Mouse (Mus musculus): ENCODE results near the gene Kcnj1. TPM values are rescaled to one million over a fixed set of nuclear protein-coding genes. Genes with fewer than 3 reads are reported as not detected.

The Kcnj1 gene
- polyA plus RNA-seq, 1 experiment: not detected

GRCm38 (mm10) chr9:32376031-32376430 is 3.7 kb downstream of the Kcnj1 start:
- Histone ChIP-seq H3K27ac (ENCODE audit: insufficient read depth, low read length) (no peak overlapping the region), H3K27me3 (ENCODE audit: control insufficient read depth, insufficient read depth, low read length) (no peaks in the 10 kb centered on the region), H3K4me3 (replicated peaks; ENCODE audit: insufficient read depth, low read depth, low read length) (no peak overlapping the region), H3K4me1 (ENCODE audit: control insufficient read depth, insufficient read depth, low read length) (no peaks in the 10 kb centered on the region)
- no peak for DNase-seq
- TF ChIP-seq CTCF (IDR thresholded peaks at IDR 0.05; ENCODE audit: borderline replicate concordance, insufficient read depth, low read depth, low read length): no peak
- no peak for TF ChIP-seq POLR2A (IDR thresholded peaks at IDR 0.05; ENCODE audit: borderline replicate concordance, insufficient read depth, low read length)
- WGBS: 84% methylated on average over 7 of the region's 7 CpGs

GRCm38 (mm10) chr9:32376863-32377590 is 4.7 kb downstream of the Kcnj1 start:
- TF ChIP-seq CTCF (IDR thresholded peaks at IDR 0.05; ENCODE audit: borderline replicate concordance, insufficient read depth, low read depth, low read length): no peak
- no peak for TF ChIP-seq POLR2A (IDR thresholded peaks at IDR 0.05; ENCODE audit: borderline replicate concordance, insufficient read depth, low read length)
- no peaks in the 10 kb centered on the region for H3K4me1 ChIP-seq (ENCODE audit: control insufficient read depth, insufficient read depth, low read length)
- peak in 1 of 2 experiments; percentile 7 for DNase-seq
- H3K27me3 ChIP-seq (ENCODE audit: control insufficient read depth, insufficient read depth, low read length): no peaks in the 10 kb centered on the region
- H3K27ac ChIP-seq (ENCODE audit: insufficient read depth, low read length): no peak overlapping the region
- WGBS: 64% methylated on average over 5 of the region's 5 CpGs
- H3K4me3 ChIP-seq (replicated peaks; ENCODE audit: insufficient read depth, low read depth, low read length): no peak overlapping the region

GRCm38 (mm10) chr9:32384906-32385305 is 12.6 kb downstream of the Kcnj1 start:
- WGBS: 75% methylated on average over 4 of the region's 4 CpGs
- no peak for DNase-seq
- H3K4me3 ChIP-seq (replicated peaks; ENCODE audit: insufficient read depth, low read depth, low read length): no peak overlapping the region
- TF ChIP-seq CTCF (IDR thresholded peaks at IDR 0.05; ENCODE audit: borderline replicate concordance, insufficient read depth, low read depth, low read length) (no peak), POLR2A (IDR thresholded peaks at IDR 0.05; ENCODE audit: borderline replicate concordance, insufficient read depth, low read length) (no peak)
- no peaks in the 10 kb centered on the region for H3K4me1 ChIP-seq (ENCODE audit: control insufficient read depth, insufficient read depth, low read length)
- no peaks in the 10 kb centered on the region for H3K27me3 ChIP-seq (ENCODE audit: control insufficient read depth, insufficient read depth, low read length)
- no peak overlapping the region for H3K27ac ChIP-seq (ENCODE audit: insufficient read depth, low read length)

DNA sequence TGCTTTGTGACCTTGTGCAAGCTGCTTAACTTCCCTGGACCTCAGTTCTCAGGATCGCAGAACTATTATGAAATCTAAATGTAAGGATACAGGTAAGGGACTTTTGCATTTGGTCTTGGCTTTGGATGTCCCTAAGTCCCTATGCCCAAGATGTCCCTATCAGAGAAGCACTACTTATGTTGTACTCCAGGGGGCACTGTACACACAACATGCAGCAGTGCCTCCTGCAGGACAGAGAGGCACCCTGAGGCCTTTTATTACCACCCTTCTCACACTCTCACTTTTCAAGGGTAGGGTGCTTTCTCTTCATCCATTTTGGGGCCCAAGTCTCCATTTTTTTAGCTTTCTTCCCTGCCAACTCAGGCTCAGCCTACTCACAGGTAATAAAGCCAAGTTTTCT is 15.8 kb downstream of the Kcnj1 start:
- H3K4me3 ChIP-seq (replicated peaks; ENCODE audit: insufficient read depth, low read depth, low read length): no peak overlapping the region
- no peak for TF ChIP-seq POLR2A (IDR thresholded peaks at IDR 0.05; ENCODE audit: borderline replicate concordance, insufficient read depth, low read length)
- TF ChIP-seq CTCF (IDR thresholded peaks at IDR 0.05; ENCODE audit: borderline replicate concordance, insufficient read depth, low read depth, low read length): peak; percentile 17; the same call in 1 of the 2 replicates
- WGBS: 97% methylated on average over 1 of the region's 1 CpGs
- no peak for DNase-seq
- no peak overlapping the region for H3K27ac ChIP-seq (ENCODE audit: insufficient read depth, low read length)
- no peaks in the 10 kb centered on the region for H3K4me1 ChIP-seq (ENCODE audit: control insufficient read depth, insufficient read depth, low read length)
- H3K27me3 ChIP-seq (ENCODE audit: control insufficient read depth, insufficient read depth, low read length): no peaks in the 10 kb centered on the region

- DNase-seq: no peak
- Histone ChIP-seq H3K4me3 (replicated peaks; ENCODE audit: insufficient read depth, low read depth, low read length) (no peak overlapping the region), H3K4me1 (ENCODE audit: control insufficient read depth, insufficient read depth, low read length) (no peaks in the 10 kb centered on the region), H3K27ac (ENCODE audit: insufficient read depth, low read length) (no peak overlapping the region), H3K27me3 (ENCODE audit: control insufficient read depth, insufficient read depth, low read length) (no peaks in the 10 kb centered on the region)
- TF ChIP-seq CTCF (IDR thresholded peaks at IDR 0.05; ENCODE audit: borderline replicate concordance, insufficient read depth, low read depth, low read length) (no peak), POLR2A (IDR thresholded peaks at IDR 0.05; ENCODE audit: borderline replicate concordance, insufficient read depth, low read length) (no peak)
- WGBS: 85% methylated on average over 5 of the region's 5 CpGs
Measured at GRCm38 (mm10) chr9:32391092-32391491, 18.8 kb downstream of the Kcnj1 start.

- DNase-seq: no peak
- WGBS: 91% methylated on average over 9 of the region's 9 CpGs
- Histone ChIP-seq H3K4me3 (replicated peaks; ENCODE audit: insufficient read depth, low read depth, low read length) (no peak overlapping the region), H3K4me1 (ENCODE audit: control insufficient read depth, insufficient read depth, low read length) (no peaks in the 10 kb centered on the region), H3K27ac (ENCODE audit: insufficient read depth, low read length) (no peak overlapping the region), H3K27me3 (ENCODE audit: control insufficient read depth, insufficient read depth, low read length) (no peaks in the 10 kb centered on the region)
- no peak for TF ChIP-seq POLR2A (IDR thresholded peaks at IDR 0.05; ENCODE audit: borderline replicate concordance, insufficient read depth, low read length)
- TF ChIP-seq CTCF (IDR thresholded peaks at IDR 0.05; ENCODE audit: borderline replicate concordance, insufficient read depth, low read depth, low read length): no peak
Measured at GRCm38 (mm10) chr9:32391701-32392100, 19.4 kb downstream of the Kcnj1 start.

GRCm38 (mm10) chr9:32392716-32393115 is 20.4 kb downstream of the Kcnj1 start:
- TF ChIP-seq CTCF (IDR thresholded peaks at IDR 0.05; ENCODE audit: borderline replicate concordance, insufficient read depth, low read depth, low read length) (no peak), POLR2A (IDR thresholded peaks at IDR 0.05; ENCODE audit: borderline replicate concordance, insufficient read depth, low read length) (no peak)
- no peak overlapping the region for H3K4me3 ChIP-seq (replicated peaks; ENCODE audit: insufficient read depth, low read depth, low read length)
- H3K4me1 ChIP-seq (ENCODE audit: control insufficient read depth, insufficient read depth, low read length): no peaks in the 10 kb centered on the region
- DNase-seq: no peak
- WGBS: 83% methylated on average over 6 of the region's 6 CpGs
- H3K27me3 ChIP-seq (ENCODE audit: control insufficient read depth, insufficient read depth, low read length): no peaks in the 10 kb centered on the region
- H3K27ac ChIP-seq (ENCODE audit: insufficient read depth, low read length): no peak overlapping the region

DNA sequence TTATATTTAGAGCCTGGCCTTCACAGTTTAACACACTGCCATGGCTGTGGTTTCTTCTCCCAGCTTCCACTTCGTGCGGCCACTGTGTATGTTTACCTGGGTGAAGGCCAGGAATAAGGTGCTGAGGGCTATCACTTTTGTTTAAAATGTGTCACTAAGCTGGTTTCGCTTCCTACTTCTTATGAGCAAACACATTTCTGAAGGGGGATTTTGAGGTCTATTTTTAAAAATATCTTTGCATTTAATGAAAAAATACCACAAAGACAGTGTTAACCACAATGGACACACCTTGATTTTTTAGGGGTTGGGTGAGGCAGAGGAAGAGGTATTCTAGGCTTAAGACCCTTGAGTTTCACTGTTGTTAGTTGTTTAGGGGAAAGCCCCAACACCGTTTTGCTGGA is 22.5 kb downstream of the Kcnj1 start:
- no peaks in the 10 kb centered on the region for H3K27me3 ChIP-seq (ENCODE audit: control insufficient read depth, insufficient read depth, low read length)
- H3K4me1 ChIP-seq (ENCODE audit: control insufficient read depth, insufficient read depth, low read length): no peaks in the 10 kb centered on the region
- no peak for DNase-seq
- no peak overlapping the region for H3K4me3 ChIP-seq (replicated peaks; ENCODE audit: insufficient read depth, low read depth, low read length)
- 92% methylated on average over 4 of the region's 4 CpGs for WGBS
- TF ChIP-seq POLR2A (IDR thresholded peaks at IDR 0.05; ENCODE audit: borderline replicate concordance, insufficient read depth, low read length) (no peak), CTCF (IDR thresholded peaks at IDR 0.05; ENCODE audit: borderline replicate concordance, insufficient read depth, low read depth, low read length) (no peak)
- H3K27ac ChIP-seq (ENCODE audit: insufficient read depth, low read length): no peak overlapping the region

Data from cerebellum, adult 2 months (tissue).